Mouse (Mus musculus) heart, embryonic 16.5 days (tissue): ENCODE results near the gene Spn. TPM values are rescaled to one million over a fixed set of nuclear protein-coding genes. Genes with fewer than 3 reads are reported as not detected.
"Not testable (repeated sequence)": the region's sequence is repeated elsewhere in the genome, so short reads cannot be mapped to it uniquely, and the experiment has no call there.

Experiments
- ATAC-seq: fragments of 200-750 bp; cut with Nextera tagmentation; replicated peaks from 2 replicates; pipeline ENCODE4 v1.8.0; 2017; ENCODE audit warnings: moderate number of reproducible peaks; ENCODE audit not compliant: insufficient read depth, low FRiP score; ENCODE audit errors: extremely low read depth
- H3K27ac ChIP-seq: fragments of 300-500 bp; sonication (generic); 2 replicates; pipeline ENCODE4 v1.5.1; 2014; ENCODE audit warnings: mild to moderate bottlenecking, low read length, control low read depth, moderate library complexity
- H3K27me3 ChIP-seq: fragments of 300-500 bp; sonication (generic); 2 replicates; pipeline ENCODE4 v1.6.1; 2014; ENCODE audit warnings: low read length, mixed read lengths; ENCODE audit not compliant: control insufficient read depth, insufficient read depth
- H3K36me3 ChIP-seq: fragments of 300-500 bp; sonication (generic); 2 replicates; pipeline ENCODE4 v1.6.1; 2014; ENCODE audit not compliant: control insufficient read depth, insufficient read depth
- H3K4me1 ChIP-seq: fragments of 300-500 bp; sonication (generic); 2 replicates; pipeline ENCODE4 v1.6.1; 2014; ENCODE audit warnings: low read length, mixed read lengths; ENCODE audit not compliant: control insufficient read depth, insufficient read depth
- H3K4me2 ChIP-seq: fragments of 300-500 bp; sonication (generic); 2 replicates; pipeline ENCODE4 v1.6.1; 2014; ENCODE audit warnings: low read depth, mild to moderate bottlenecking, control low read depth, low read length
- H3K4me3 ChIP-seq: fragments of 300-500 bp; sonication (generic); 2 replicates; pipeline ENCODE4 v1.5.1; 2014; ENCODE audit warnings: mild to moderate bottlenecking, control low read depth, low read length
- H3K9ac ChIP-seq: fragments of 300-500 bp; sonication (generic); 2 replicates; pipeline ENCODE4 v1.6.1; 2014; ENCODE audit warnings: low read length, control low read depth
- H3K9me3 ChIP-seq: fragments of 300-500 bp; sonication (generic); replicated peaks from 2 replicates; pipeline ENCODE4 v1.6.1; 2016; ENCODE audit warnings: low read length; ENCODE audit not compliant: control insufficient read depth
- WGBS: fragments of 180-500 bp; shearing (Covaris S2); extraction: QIAGEN DNeasy Blood & Tissue Kit; methylation state at CpG from one replicate; pipeline ENCODE4 v1.1.7; 2014; 5-methylcytosine and 5-hydroxymethylcytosine counted together
- polyA plus RNA-seq: library from polyadenylated mRNA; unstranded; fragments of >200 nt; fragmentation: Nextera tagmentation; extraction: Ambion mirVana; gene quantifications from 2 replicates; pipeline ENCODE4 v1.2.1, GENCODE M21; 2015

Gene Spn
- polyA plus RNA-seq, 1 experiment from 2014 or later = 2.6 TPM

DNA sequence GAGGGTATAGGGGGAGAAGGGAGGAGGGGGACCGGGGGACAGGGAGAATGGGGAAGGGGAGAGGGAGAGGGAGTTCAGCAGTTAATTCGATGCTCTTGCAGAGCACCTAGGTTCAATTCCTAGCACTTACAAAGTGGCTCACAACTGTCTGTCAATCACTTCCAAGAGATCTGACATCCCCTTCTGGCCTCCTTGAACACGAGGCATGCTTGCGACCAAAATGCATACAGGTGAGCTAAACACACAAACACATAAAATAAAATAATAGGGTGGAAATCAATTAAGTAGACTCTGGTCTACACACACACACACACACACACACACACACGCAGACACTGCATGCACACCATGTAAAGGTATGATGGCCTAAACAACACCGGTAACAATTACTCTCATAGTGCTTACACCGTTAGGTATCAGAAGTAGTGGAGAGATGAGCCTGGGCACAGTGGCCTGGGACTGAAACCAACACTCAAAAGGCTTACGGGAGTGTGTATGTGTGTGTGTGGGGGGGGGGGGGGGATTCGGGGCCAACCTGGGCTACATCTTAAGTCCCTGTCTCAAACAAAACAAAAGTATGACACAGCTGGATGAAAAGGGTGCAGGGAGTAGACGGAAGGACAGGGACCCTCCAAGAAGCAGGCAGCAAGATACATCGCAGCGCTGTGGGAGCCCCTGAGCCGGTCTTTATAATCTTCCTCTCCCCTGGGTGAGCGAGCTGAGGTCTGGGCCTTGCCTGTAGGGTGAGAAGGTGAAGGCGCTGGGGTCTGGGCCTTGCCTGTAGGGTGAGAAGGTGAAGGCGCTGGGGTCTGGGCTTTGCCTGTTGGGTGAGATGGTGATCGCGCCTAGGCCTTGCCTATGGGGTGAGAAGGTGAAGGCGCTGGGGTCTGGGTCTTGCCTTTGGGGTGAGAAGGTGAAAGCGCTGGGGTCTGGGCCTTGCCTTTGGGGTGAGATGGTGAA, 47.2 kb downstream of the Spn start:
- Histone ChIP-seq H3K4me2 (peak overlapping the region; percentile 23; the same call in 1 of the 2 replicates), H3K27ac (peak overlapping the region; percentile 63; the same call in 1 of the 2 replicates), H3K4me1 (peaks cover 6% of the 10 kb centered on the region), H3K9me3 (no peaks in the 10 kb centered on the region), H3K36me3 (no peaks in the 10 kb centered on the region), H3K4me3 (peak overlapping the region; percentile 24), H3K9ac (peak overlapping the region; percentile 43; the same call in 1 of the 2 replicates), H3K27me3 (no peaks in the 10 kb centered on the region)
- WGBS = 79% methylated on average over 20 of the region's 20 CpGs
- no peak for ATAC-seq

DNA sequence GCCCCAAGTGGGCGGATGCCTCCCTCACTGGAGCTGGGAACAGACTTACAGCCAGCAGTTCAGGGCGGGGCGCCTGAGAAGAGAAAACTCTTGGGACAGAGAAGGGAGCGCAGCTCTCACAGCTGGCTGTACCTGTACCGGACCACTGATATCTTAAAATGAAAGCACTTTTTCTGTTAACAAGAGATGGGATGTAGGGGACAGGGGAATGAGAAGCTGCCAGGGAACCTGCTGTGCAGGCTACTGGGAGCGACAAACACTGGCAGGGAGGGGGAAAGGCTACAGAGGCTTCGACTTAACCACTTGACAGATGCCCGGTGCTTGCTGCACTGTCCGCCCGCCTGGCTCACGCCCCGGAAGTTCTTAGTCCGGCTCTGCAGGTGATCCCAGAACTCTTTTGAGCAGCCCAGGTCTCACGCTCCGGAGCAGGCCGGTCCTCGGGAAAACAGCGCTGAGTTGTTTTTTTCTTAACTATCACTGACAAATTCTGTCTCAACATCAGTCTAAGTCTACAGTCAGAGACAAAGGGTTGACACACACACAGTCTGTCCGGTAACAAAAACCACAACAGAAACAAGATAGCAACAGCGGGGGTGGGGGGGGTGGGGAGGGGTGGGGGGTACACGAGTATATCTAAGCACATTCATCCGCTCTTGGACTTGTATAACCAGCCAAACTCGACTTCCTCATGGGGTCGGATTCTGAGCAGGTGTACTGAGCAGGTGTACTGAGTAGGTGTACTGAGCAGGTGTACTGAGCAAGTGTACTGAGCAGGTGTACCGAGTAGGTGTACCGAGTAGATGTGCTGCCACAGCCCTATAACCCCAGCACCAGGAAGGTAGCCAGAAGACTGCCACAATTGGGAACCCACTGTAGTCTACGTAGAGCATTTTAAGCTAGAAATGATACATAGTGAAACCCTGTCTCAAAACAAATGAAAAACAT, 48.5 kb downstream of the Spn start:
- 17% methylated on average over 27 of the region's 27 CpGs for WGBS
- H3K4me3 ChIP-seq = peak overlapping the region; percentile 33
- H3K27ac ChIP-seq = peak overlapping the region; percentile 63
- H3K27me3 ChIP-seq = no peaks in the 10 kb centered on the region
- peak overlapping the region; percentile 65 for H3K9ac ChIP-seq
- ATAC-seq = no peak
- H3K4me2 ChIP-seq = peak overlapping the region; percentile 71
- H3K9me3 ChIP-seq = no peaks in the 10 kb centered on the region
- peaks cover 6% of the 10 kb centered on the region for H3K4me1 ChIP-seq
- H3K36me3 ChIP-seq = no peaks in the 10 kb centered on the region

DNA sequence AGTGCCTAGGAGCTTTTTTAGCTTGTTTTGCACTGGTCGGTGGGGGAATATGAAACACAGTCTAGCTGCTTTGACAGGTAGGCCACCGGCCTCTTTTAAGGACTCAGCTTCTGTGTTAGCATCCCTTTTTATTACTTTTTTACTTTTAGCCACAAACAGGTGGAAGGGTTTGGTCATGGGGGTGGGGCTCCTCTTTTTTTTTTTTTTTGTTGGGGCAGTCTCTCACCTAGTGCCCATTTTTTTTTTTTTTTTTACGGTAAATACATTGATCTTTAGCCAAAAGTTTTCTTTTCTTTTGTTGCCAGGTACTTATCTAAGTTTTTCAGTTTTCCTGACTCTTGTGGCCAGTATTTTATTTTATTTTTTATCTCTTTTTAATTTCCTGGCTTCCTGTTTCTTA, 49.5 kb downstream of the Spn start:
- H3K9me3 ChIP-seq = no peaks in the 10 kb centered on the region
- H3K27me3 ChIP-seq = no peaks in the 10 kb centered on the region
- H3K4me3 ChIP-seq = no peak overlapping the region
- H3K27ac ChIP-seq = no peak overlapping the region
- H3K4me2 ChIP-seq = no peak overlapping the region
- no peaks in the 10 kb centered on the region for H3K36me3 ChIP-seq
- peaks cover 6% of the 10 kb centered on the region for H3K4me1 ChIP-seq
- 78% methylated on average over 3 of the region's 3 CpGs for WGBS
- ATAC-seq = no peak
- H3K9ac ChIP-seq = no peak overlapping the region

DNA sequence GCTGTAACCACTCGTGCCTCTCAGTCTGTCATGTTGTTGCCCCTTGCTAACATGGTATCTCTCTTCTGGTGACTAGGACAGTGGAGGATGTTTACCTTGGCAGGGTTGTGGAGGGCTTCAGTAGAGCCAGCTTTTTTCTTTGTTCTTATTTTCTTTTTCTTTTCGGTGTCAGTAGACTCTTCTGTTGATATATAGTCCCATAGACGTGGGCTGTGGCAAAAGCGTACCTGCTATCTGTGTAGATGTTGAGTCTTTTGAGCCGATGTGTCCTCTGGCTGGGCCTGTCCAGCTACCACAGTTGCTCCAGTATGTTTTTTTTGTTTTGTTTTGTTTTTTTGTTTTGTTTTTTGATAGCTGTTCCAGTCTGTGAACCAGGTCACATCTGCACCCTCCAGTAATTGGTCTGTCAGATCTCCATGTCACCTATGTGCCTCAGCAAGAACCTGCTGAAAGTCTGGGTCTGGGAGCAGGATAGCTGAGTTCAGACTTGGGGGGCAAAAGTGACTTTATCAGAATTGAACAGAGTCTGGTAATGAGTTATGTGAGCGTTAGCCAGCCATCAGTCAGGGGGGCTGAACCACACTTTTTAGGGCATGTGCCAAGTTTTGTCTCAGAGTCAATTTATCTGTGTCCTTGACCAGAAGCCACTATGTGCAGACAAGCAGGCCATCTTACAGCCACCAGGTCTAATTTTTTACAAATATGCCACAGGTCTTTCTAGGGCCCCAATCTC, 50.2 kb downstream of the Spn start, which contains the start of gene Zg16:
TSS of gene Zg16 (minus strand) at position 51 of the 733 bp plus-strand sequence.
- H3K4me1 ChIP-seq, H3K27ac ChIP-seq, H3K4me2 ChIP-seq, ATAC-seq, H3K4me3 ChIP-seq, H3K36me3 ChIP-seq, H3K27me3 ChIP-seq, H3K9me3 ChIP-seq, H3K9ac ChIP-seq: not testable (repeated sequence)
- 65% methylated on average over 6 of the region's 6 CpGs for WGBS

DNA sequence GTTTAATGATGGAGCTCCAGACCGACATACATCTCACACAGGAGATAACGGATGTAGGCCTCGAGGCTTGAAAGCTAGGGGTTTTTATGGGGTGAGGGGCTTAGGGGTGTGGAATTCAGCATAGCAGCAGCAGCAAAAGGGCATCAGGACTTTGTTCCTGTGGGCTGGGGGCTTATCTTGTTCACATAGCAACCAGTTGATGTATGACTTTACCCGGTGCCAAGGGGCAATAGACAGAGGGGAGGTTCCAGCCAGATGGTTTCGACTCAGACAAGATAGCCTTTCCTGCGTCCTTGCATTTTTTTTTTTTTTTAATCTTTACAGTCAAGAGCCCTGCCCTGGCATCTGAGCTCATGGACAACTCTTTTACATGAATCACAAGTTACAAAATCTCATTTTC, 51.9 kb downstream of the Spn start:
- H3K36me3 ChIP-seq, H3K27me3 ChIP-seq, H3K4me1 ChIP-seq, H3K27ac ChIP-seq, H3K9me3 ChIP-seq, H3K4me3 ChIP-seq, H3K4me2 ChIP-seq, H3K9ac ChIP-seq, ATAC-seq: not testable (repeated sequence)
- WGBS = 33% methylated on average over 6 of the region's 6 CpGs

DNA sequence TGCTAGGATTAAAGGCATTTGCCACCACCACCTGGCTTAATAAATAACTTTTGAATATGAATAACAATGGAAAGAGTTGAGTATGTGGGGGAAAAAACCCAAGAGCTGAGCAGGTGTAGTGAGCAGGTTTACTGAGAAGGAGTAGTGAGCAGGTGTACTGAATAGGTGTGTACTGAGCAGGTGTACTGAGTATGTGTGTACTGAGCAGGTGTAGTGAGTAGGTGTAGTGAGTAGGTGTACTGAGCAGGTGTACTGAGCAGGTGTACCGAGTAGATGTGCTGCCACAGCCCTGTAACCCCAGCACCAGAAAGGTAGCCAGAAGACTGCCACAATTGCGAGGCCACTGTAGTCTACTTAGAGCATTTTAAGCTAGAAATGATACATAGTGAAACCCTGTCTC, 52.8 kb downstream of the Spn start:
- no peak overlapping the region for H3K9ac ChIP-seq
- H3K27ac ChIP-seq = no peak overlapping the region
- no peaks in the 10 kb centered on the region for H3K36me3 ChIP-seq
- H3K4me1 ChIP-seq = peaks cover 6% of the 10 kb centered on the region
- H3K27me3 ChIP-seq = no peaks in the 10 kb centered on the region
- ATAC-seq = no peak
- no peak overlapping the region for H3K4me2 ChIP-seq
- WGBS = 87% methylated on average over 2 of the region's 2 CpGs
- no peaks in the 10 kb centered on the region for H3K9me3 ChIP-seq
- H3K4me3 ChIP-seq = no peak overlapping the region

DNA sequence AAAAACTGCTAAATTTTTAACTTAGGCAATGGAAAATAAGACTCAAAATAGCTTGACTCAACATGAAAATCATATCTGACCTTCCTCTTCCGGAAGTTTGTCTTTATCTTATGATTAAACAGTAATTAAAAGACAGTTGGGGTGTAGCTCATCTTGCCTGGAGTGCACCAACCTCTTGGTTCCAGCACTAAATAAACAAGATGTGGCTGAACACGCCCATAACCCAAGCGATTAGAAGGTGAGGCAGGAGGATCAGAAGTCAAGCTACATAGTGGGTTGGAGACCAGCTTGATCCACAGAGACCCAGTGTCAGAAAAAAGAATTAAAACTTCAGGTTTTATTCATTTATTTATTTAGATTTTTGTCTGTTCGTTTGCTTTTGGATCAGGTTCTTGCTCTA, 53.9 kb downstream of the Spn start:
- Histone ChIP-seq H3K4me2 (no peak overlapping the region), H3K27me3 (no peaks in the 10 kb centered on the region), H3K9me3 (no peaks in the 10 kb centered on the region), H3K4me1 (peaks cover 2% of the 10 kb centered on the region; the same call in 1 of the 2 replicates), H3K27ac (no peak overlapping the region), H3K4me3 (no peak overlapping the region), H3K36me3 (no peaks in the 10 kb centered on the region), H3K9ac (no peak overlapping the region)
- 81% methylated on average over 4 of the region's 4 CpGs for WGBS
- ATAC-seq = no peak

DNA sequence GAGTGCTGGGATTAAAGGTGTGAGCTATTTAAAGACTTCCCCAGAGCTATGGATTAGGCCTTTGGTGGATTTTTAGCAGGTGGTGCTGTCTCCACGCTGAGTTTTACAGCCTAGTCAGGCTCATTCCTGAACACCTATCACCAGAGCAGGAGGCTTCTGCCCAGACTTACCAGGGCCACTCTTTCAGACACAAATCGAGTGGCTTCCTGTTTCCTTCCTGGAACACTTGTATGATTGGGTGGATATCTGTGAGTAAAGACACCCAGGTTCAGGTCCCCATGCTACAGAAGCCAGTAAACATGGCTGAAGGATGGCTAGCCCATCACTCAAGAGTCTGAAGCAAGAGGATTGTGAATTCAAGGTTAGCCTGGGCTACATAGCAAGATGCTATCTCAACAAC, 54.6 kb downstream of the Spn start:
- no peak overlapping the region for H3K4me3 ChIP-seq
- no peaks in the 10 kb centered on the region for H3K9me3 ChIP-seq
- no peaks in the 10 kb centered on the region for H3K27me3 ChIP-seq
- no peaks in the 10 kb centered on the region for H3K36me3 ChIP-seq
- H3K4me2 ChIP-seq = no peak overlapping the region
- H3K27ac ChIP-seq = no peak overlapping the region
- no peaks in the 10 kb centered on the region for H3K4me1 ChIP-seq
- no peak overlapping the region for H3K9ac ChIP-seq
- 37% methylated on average over 2 of the region's 2 CpGs for WGBS
- no peak for ATAC-seq
